Mouse (Mus musculus) liver, embryonic 11.5 days (tissue): ENCODE data around the gene Mecom. TPM values are rescaled to one million over a fixed set of nuclear protein-coding genes. Genes with fewer than 3 reads are reported as not detected.

Experiments
- ATAC-seq: fragments of 200-750 bp; cut with Nextera tagmentation; replicated peaks from 2 replicates; pipeline ENCODE4 v1.8.0; 2017; ENCODE audit warnings: moderate number of reproducible peaks, mild to moderate bottlenecking, moderate TSS enrichment, moderate library complexity; ENCODE audit not compliant: low FRiP score
- DNase-seq: peaks from one replicate; pipeline ENCODE4 v3.0.0-alpha.2; 2017; ENCODE audit warnings: low spot score
- H3K27ac ChIP-seq: fragments of 300-500 bp; sonication (generic); 2 replicates; pipeline ENCODE4 v1.5.1; 2014; ENCODE audit warnings: mild to moderate bottlenecking, low read depth, low read length, control low read depth
- H3K27me3 ChIP-seq: fragments of 300-500 bp; sonication (generic); replicated peaks from 2 replicates; pipeline ENCODE4 v1.6.1; 2014; ENCODE audit warnings: low read length, mixed read lengths; ENCODE audit not compliant: control insufficient read depth, insufficient read depth
- H3K36me3 ChIP-seq: fragments of 300-500 bp; sonication (generic); 2 replicates; pipeline ENCODE4 v1.6.1; 2014; ENCODE audit warnings: mild to moderate bottlenecking, low read length, moderate library complexity, mixed read lengths; ENCODE audit not compliant: control insufficient read depth, insufficient read depth
- H3K4me1 ChIP-seq: fragments of 300-500 bp; sonication (generic); replicated peaks from 2 replicates; pipeline ENCODE4 v1.6.1; 2014; ENCODE audit warnings: low read length, mixed read lengths; ENCODE audit not compliant: control insufficient read depth, insufficient read depth
- H3K4me2 ChIP-seq: fragments of 300-500 bp; sonication (generic); 2 replicates; pipeline ENCODE4 v1.6.1; 2014; ENCODE audit warnings: mild to moderate bottlenecking, control low read depth, moderate library complexity
- H3K4me3 ChIP-seq: fragments of 300-500 bp; sonication (generic); 2 replicates; pipeline ENCODE4 v1.5.1; 2014; ENCODE audit warnings: low read depth, low read length, control low read depth
- H3K9ac ChIP-seq: fragments of 300-500 bp; sonication (generic); 2 replicates; pipeline ENCODE4 v1.6.1; 2014; ENCODE audit warnings: low read depth, low read length, control low read depth
- H3K9me3 ChIP-seq: fragments of 300-500 bp; sonication (generic); 2 replicates; pipeline ENCODE4 v1.6.1; 2016; ENCODE audit warnings: low read length, inconsistent platforms, mixed read lengths; ENCODE audit not compliant: control insufficient read depth
- WGBS: fragments of 180-500 bp; shearing (Covaris S2); extraction: QIAGEN DNeasy Blood & Tissue Kit; methylation state at CpG from one replicate; pipeline ENCODE4 v1.1.7; 2014; 5-methylcytosine and 5-hydroxymethylcytosine counted together
- polyA plus RNA-seq: library from polyadenylated mRNA; unstranded; fragments of >200 nt; fragmentation: Nextera tagmentation; extraction: Ambion mirVana; gene quantifications from 2 replicates; pipeline ENCODE4 v1.2.1, GENCODE M21; 2014

Gene Mecom
- polyA plus RNA-seq, 1 experiment from 2014 or later: 6.9 TPM

DNA sequence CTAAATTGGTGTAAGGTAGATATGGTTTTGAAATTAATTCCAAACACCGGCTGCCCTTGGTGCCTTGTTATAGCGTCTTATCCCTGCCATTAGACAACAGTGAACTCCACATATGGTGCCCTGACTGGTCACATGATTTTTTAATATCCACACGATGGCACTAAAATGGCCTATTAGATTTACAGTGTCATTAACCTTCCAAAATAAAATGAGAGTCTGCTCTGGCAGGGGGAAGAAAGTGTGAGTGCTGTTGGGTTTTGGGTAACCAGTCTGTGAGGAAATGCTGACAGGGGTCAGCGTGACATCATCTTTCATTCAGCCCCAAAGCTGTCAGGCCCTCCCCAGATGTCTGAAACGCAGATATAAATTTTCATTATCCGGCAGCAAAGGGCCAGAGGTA lies 461.7 kb downstream of the Mecom start:
- H3K4me1 ChIP-seq: no peaks in the 10 kb centered on the region
- DNase-seq (no peak), ATAC-seq (no peak)
- no peaks in the 10 kb centered on the region for H3K36me3 ChIP-seq
- H3K4me2 ChIP-seq: no peak overlapping the region
- no peak overlapping the region for H3K4me3 ChIP-seq
- no peak overlapping the region for H3K9ac ChIP-seq
- H3K27me3 ChIP-seq: no peaks in the 10 kb centered on the region
- H3K9me3 ChIP-seq: no peaks in the 10 kb centered on the region
- no peak overlapping the region for H3K27ac ChIP-seq
- WGBS: 69% methylated on average over 6 of the region's 6 CpGs

DNA sequence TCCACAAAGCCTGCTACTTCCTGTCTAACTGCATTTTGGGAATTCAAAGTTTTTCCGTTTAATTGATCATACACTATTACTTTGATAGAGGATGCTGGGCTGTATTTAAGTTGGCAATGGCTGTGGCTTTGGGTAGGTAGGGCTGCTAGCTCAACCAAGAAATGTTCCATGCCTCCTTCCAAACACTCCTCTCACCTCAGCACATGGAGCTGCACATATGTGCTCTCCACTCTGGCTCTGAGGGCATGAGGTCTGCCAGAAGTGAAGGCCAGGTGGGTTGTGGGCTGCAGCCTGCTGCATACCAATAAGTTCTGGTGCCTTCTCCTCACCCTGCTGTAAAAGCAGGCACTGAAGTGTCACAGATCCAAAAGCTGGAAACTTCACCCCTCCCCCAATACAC lies 464.0 kb downstream of the Mecom start:
- no peak overlapping the region for H3K27ac ChIP-seq
- no peak for DNase-seq

GRCm38 (mm10) chr3:30083268-30083667 lies 464.5 kb downstream of the Mecom start:
- no peaks in the 10 kb centered on the region for H3K4me1 ChIP-seq
- WGBS: 64% methylated on average over 9 of the region's 9 CpGs
- H3K27ac ChIP-seq: no peak overlapping the region

More for the DNA sequence above, 464.0 kb downstream of the Mecom start:
- H3K4me1 ChIP-seq: no peaks in the 10 kb centered on the region
- no peaks in the 10 kb centered on the region for H3K27me3 ChIP-seq
- H3K4me2 ChIP-seq: no peak overlapping the region
- no peak overlapping the region for H3K9ac ChIP-seq
- no peaks in the 10 kb centered on the region for H3K36me3 ChIP-seq
- no peak overlapping the region for H3K4me3 ChIP-seq
- no peaks in the 10 kb centered on the region for H3K9me3 ChIP-seq
- 58% methylated on average over 1 of the region's 1 CpGs for WGBS
- no peak for ATAC-seq

DNA sequence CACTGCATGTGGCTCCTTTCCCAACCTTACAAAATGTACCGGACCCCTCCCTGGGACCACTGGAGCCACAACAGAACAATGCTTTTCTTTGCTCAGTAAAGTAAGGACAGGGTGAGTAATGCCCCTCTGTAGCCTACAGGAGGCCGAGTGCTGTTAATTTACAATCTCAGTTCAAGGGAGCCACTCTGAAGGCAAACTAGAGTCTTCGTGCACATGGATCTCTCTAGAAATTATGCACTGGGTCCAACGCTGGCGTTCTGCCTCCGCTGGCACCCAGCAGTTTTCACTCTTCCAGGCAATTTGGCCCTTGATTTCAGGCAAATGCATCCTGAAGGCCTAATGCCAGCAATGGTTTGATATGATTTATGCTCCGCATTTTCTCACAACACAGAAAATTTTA lies 467.0 kb downstream of the Mecom start:
- DNase-seq: no peak
- Histone ChIP-seq H3K27me3 (no peaks in the 10 kb centered on the region), H3K36me3 (no peaks in the 10 kb centered on the region), H3K4me1 (no peaks in the 10 kb centered on the region), H3K9me3 (no peaks in the 10 kb centered on the region), H3K4me2 (no peak overlapping the region), H3K27ac (no peak overlapping the region), H3K9ac (no peak overlapping the region), H3K4me3 (no peak overlapping the region)
- WGBS: 81% methylated on average over 7 of the region's 7 CpGs
- no peak for ATAC-seq

More at GRCm38 (mm10) chr3:30083268-30083667, 464.5 kb downstream of the Mecom start:
- ATAC-seq (no peak), DNase-seq (no peak)
- Histone ChIP-seq H3K9ac (no peak overlapping the region), H3K36me3 (no peaks in the 10 kb centered on the region), H3K4me3 (no peak overlapping the region), H3K27me3 (no peaks in the 10 kb centered on the region), H3K9me3 (no peaks in the 10 kb centered on the region), H3K4me2 (no peak overlapping the region)

DNA sequence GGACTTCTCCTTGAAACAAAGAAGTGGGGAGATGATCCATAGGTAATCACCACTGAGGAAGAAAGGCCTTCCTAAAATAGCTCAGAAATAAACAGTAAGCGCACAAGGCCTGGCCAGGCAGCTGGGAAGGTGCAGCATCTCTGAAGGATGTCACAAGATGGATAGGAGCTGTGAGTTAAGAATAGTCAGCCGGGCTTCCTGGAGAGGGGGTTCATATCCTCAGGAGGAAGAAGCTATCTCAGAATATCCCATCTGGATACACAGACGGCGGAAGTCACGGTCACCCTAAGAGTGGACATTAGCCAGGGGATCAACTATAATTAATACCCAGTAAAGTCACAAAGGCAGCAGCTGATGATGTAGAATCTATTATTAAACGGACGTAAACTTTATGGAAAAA lies 471.3 kb downstream of the Mecom start:
- Histone ChIP-seq H3K27ac (no peak overlapping the region), H3K36me3 (no peaks in the 10 kb centered on the region), H3K9me3 (no peaks in the 10 kb centered on the region), H3K4me2 (no peak overlapping the region), H3K4me1 (no peaks in the 10 kb centered on the region), H3K4me3 (no peak overlapping the region), H3K27me3 (no peaks in the 10 kb centered on the region), H3K9ac (no peak overlapping the region)
- DNase-seq (no peak), ATAC-seq (no peak)
- WGBS: 78% methylated on average over 7 of the region's 7 CpGs

DNA sequence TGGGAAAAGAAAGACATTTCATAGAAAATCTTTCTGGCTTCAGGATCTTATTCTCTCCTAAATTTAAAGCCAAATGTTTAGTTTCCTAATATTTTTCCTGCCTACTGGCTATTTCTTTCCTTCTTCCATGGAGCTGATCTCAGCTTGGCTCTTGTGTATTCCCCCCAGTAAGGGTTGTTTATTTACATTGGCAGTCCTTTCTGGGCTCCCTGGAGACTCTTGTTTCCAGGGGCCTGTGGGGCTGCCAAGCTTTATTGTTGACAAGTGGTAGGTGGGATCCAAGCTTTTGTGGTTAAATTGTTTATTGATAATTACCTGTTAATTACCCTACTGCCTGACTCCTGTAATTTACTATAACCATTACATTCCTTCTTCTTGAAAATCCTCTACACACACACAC lies 476.5 kb downstream of the Mecom start:
- no peak overlapping the region for H3K27ac ChIP-seq
- no peaks in the 10 kb centered on the region for H3K4me1 ChIP-seq
- no peaks in the 10 kb centered on the region for H3K36me3 ChIP-seq
- no peaks in the 10 kb centered on the region for H3K27me3 ChIP-seq
- DNase-seq: no peak
- no peak overlapping the region for H3K9ac ChIP-seq
- H3K9me3 ChIP-seq: no peaks in the 10 kb centered on the region
- H3K4me2 ChIP-seq: no peak overlapping the region
- no peak overlapping the region for H3K4me3 ChIP-seq
- no peak for ATAC-seq

GRCm38 (mm10) chr3:30066519-30066918 lies 481.3 kb downstream of the Mecom start:
- no peaks in the 10 kb centered on the region for H3K9me3 ChIP-seq
- H3K36me3 ChIP-seq: no peaks in the 10 kb centered on the region
- no peak overlapping the region for H3K9ac ChIP-seq
- DNase-seq: no peak
- H3K27me3 ChIP-seq: no peaks in the 10 kb centered on the region
- no peak for ATAC-seq
- no peak overlapping the region for H3K27ac ChIP-seq
- 61% methylated on average over 7 of the region's 7 CpGs for WGBS
- no peak overlapping the region for H3K4me3 ChIP-seq
- no peaks in the 10 kb centered on the region for H3K4me1 ChIP-seq
- H3K4me2 ChIP-seq: no peak overlapping the region

- WGBS: 84% methylated on average over 7 of the region's 7 CpGs
- H3K4me2 ChIP-seq: no peak overlapping the region
- H3K9me3 ChIP-seq: no peaks in the 10 kb centered on the region
- no peak overlapping the region for H3K9ac ChIP-seq
- ATAC-seq (no peak), DNase-seq (no peak)
- H3K4me3 ChIP-seq: no peak overlapping the region
- H3K36me3 ChIP-seq: no peaks in the 10 kb centered on the region
- H3K4me1 ChIP-seq: no peaks in the 10 kb centered on the region
- H3K27ac ChIP-seq: no peak overlapping the region
- no peaks in the 10 kb centered on the region for H3K27me3 ChIP-seq
Measured at GRCm38 (mm10) chr3:30060058-30060457, 487.8 kb downstream of the Mecom start.

DNA sequence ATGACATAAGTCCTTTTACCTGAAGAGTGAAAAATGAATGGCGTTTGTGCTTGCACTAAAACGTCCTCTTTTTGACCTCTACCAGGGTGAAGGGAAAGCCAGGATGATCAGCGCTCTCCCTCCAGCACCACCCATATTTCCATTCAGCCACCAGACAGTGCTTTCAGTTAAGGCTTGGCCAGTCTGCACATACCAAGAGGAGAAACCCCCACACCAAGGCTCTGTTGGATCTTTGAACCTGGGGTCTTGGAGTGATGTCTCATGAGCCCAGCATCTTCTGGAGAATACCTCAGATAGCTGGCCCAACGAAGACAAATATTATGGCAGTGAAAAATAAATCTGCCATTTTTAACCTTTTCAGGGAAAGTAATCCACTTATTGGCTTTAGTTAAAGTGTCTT lies 488.2 kb downstream of the Mecom start:
- Histone ChIP-seq H3K27me3 (no peaks in the 10 kb centered on the region), H3K36me3 (no peaks in the 10 kb centered on the region), H3K4me1 (no peaks in the 10 kb centered on the region), H3K27ac (no peak overlapping the region), H3K9ac (no peak overlapping the region), H3K9me3 (no peaks in the 10 kb centered on the region), H3K4me2 (no peak overlapping the region), H3K4me3 (no peak overlapping the region)
- DNase-seq (no peak), ATAC-seq (no peak)
- WGBS: 71% methylated on average over 4 of the region's 4 CpGs
